17 mouse cellular contexts compared by ENCODE assay signal in genomic region chr7:109094294-109094693, GRCm38 (mm10). TPM values are rescaled to one million over a fixed set of nuclear protein-coding genes. Genes with fewer than 3 reads are reported as not detected.
"Had no signal": no experiment of that assay in that cellular context is flagged by ENCODE, and none has a peak within 500 bp of the region (broad histone marks: within the 10 kb centered on the region; RNA-seq: fewer than 3 reads in every experiment).

No protein-coding gene starts in this region.

- DNase-seq: heart, postnatal 10 days; heart, postnatal 14 days; heart, postnatal 36 days; heart, postnatal 4 days; kidney, adult 11 months; kidney, adult 18-20 months; kidney, adult 2 months; kidney, adult 8-10 months; kidney, adult 9 months; kidney, postnatal 10 days; kidney, postnatal 14 days; kidney, postnatal 25 days; kidney, postnatal 36 days; kidney, postnatal 4 days; layer of hippocampus, adult 9-11 months; layer of hippocampus, postnatal 36 days had no signal

RNA-seq across cellular contexts. Expression of gene Ric3, which starts 11.2 kb away (rescaled TPM):
- polyA plus RNA-seq: inflammation-experienced regulatory T-cells, adult 6 months had no signal
